Mouse (Mus musculus) midbrain, embryonic 13.5 days (tissue): Measurements from ENCODE around the gene 1600012H06Rik. TPM values are rescaled to one million over a fixed set of nuclear protein-coding genes. Genes with fewer than 3 reads are reported as not detected.
"Not testable (repeated sequence)": the region's sequence is repeated elsewhere in the genome, so short reads cannot be mapped to it uniquely, and the experiment has no call there.

Experiments
- ATAC-seq: fragments of 200-750 bp; cut with Nextera tagmentation; 2 replicates; pipeline ENCODE4 v1.8.0; 2017; ENCODE audit warnings: mild to moderate bottlenecking, moderate TSS enrichment, moderate library complexity
- H3K27ac ChIP-seq: fragments of 300-500 bp; sonication (generic); 2 replicates; pipeline ENCODE4 v1.5.1; 2015; ENCODE audit warnings: inconsistent platforms, mild to moderate bottlenecking, moderate library complexity
- H3K27me3 ChIP-seq: fragments of 300-500 bp; sonication (generic); 2 replicates; pipeline ENCODE4 v1.6.1; 2015; ENCODE audit warnings: mild to moderate bottlenecking, inconsistent platforms
- H3K36me3 ChIP-seq: fragments of 300-500 bp; sonication (generic); 2 replicates; pipeline ENCODE4 v1.6.1; 2015; ENCODE audit warnings: mild to moderate bottlenecking, inconsistent platforms
- H3K4me1 ChIP-seq: fragments of 300-500 bp; sonication (generic); replicated peaks from 2 replicates; pipeline ENCODE4 v1.6.1; 2015; ENCODE audit warnings: inconsistent platforms
- H3K4me2 ChIP-seq: fragments of 300-500 bp; sonication (generic); replicated peaks from 2 replicates; pipeline ENCODE4 v1.6.1; 2015; ENCODE audit warnings: moderate library complexity, mild to moderate bottlenecking, inconsistent platforms
- H3K4me3 ChIP-seq: fragments of 300-500 bp; sonication (generic); replicated peaks from 2 replicates; pipeline ENCODE4 v1.5.1; 2015; ENCODE audit warnings: mild to moderate bottlenecking, inconsistent platforms
- H3K9ac ChIP-seq: fragments of 300-500 bp; sonication (generic); replicated peaks from 2 replicates; pipeline ENCODE4 v1.6.1; 2015; ENCODE audit warnings: mild to moderate bottlenecking, inconsistent platforms
- H3K9me3 ChIP-seq: fragments of 300-500 bp; sonication (generic); 2 replicates; pipeline ENCODE4 v1.6.1; 2016; ENCODE audit warnings: mild to moderate bottlenecking, inconsistent platforms
- WGBS: fragments of 180-500 bp; shearing (Covaris S2); methylation state at CpG from one replicate; pipeline ENCODE4 v1.1.7; 2015; 5-methylcytosine and 5-hydroxymethylcytosine counted together
- polyA plus RNA-seq: library from polyadenylated mRNA; unstranded; fragments of >200 nt; fragmentation: Nextera tagmentation; extraction: Ambion mirVana; gene quantifications from 2 replicates; pipeline ENCODE4 v1.2.1, GENCODE M21; 2015

The 1600012H06Rik gene
- polyA plus RNA-seq, 1 experiment from 2014 or later = 28.2 TPM

DNA sequence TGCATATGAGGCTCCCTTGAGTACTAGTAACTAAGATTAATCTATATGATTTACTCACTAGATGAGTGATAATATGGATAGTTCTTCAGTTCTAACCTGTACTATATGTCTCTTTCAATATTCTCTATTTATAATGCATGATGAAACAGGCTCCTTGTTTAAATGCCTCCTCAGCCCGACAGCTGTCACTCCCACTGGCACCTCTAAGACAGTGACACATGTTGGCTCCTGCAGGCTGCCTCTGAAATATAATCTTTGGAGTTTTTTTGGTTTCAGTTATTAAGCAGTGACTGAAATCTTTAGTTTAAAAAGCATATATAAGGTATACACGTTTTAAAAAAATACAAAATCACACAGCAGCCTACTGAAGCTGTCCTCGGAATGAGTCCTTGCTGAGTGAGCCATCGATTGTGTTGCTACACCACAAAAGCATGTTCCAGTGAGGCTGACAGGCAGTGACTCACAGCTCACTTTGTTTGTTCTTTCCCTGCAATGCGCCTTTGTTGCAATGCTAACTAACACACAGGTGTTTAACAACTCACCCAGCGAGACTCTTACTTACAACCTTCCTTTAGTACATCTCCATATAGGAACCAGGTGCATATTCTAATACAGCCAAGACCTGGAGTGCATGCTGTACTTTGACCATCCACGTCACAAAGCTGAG is 6.3 kb downstream of the 1600012H06Rik start:
- Histone ChIP-seq H3K27ac (no peak overlapping the region), H3K36me3 (peaks cover 57% of the 10 kb centered on the region), H3K4me1 (peaks cover 12% of the 10 kb centered on the region), H3K4me3 (no peak overlapping the region), H3K9me3 (no peaks in the 10 kb centered on the region), H3K27me3 (no peaks in the 10 kb centered on the region), H3K9ac (no peak overlapping the region), H3K4me2 (no peak overlapping the region)
- ATAC-seq = no peak
- 91% methylated on average over 7 of the region's 7 CpGs for WGBS

DNA sequence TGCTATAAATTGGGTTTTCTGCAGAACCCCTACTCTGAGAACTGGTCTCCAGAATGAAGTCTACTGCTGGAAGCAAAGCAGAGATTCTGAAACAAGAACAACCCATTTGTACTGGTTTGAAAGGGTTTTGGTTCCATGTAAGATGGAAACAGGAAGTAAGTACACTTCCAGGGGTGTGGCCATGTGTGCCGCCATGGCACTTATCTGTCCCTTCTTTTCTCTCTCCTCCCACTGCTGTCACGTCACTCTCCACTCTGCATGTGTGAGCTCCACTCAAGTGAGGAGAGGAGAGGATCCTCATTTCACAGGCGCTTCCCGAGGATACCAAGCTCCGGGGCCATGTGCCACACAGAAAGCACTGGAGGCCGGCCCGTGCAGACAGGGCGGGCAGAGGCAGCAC is 10.5 kb downstream of the 1600012H06Rik start:
- Histone ChIP-seq H3K36me3 (peaks cover 45% of the 10 kb centered on the region), H3K4me2 (no peak overlapping the region), H3K4me3 (no peak overlapping the region), H3K27ac (no peak overlapping the region), H3K9me3 (no peaks in the 10 kb centered on the region), H3K27me3 (no peaks in the 10 kb centered on the region), H3K4me1 (no peaks in the 10 kb centered on the region), H3K9ac (no peak overlapping the region)
- 92% methylated on average over 8 of the region's 8 CpGs for WGBS
- ATAC-seq = no peak

DNA sequence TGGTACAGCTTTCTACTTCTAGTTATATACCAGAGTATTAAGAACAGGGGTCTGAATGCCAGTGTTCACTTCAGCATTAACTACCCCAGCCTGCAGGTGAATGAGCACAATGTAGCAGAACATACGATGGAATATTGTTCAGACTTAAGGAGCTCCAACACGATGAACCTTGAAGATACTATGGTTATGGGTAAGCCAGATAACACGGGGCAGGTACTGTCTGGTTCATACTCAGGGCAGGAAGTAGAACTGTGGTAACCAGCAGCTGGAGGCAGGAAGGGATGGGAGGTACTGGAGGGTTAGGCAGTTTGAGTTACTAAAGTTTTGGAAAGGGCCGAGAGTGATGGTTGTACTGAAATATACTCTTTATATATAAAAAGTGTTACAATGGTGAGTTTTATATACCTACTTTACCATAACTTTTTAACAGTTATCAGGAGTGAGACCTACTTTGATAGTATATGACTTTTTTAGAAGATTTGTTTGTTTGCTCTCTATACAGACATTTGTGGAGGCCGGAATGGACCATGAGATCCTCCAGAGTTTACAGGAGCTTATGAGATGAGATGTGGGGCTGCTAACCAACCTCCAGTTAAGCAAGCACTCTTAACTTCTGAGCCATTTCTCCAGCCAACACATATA is 15.8 kb downstream of the 1600012H06Rik start:
- H3K4me2 ChIP-seq = no peak overlapping the region
- H3K9me3 ChIP-seq = no peaks in the 10 kb centered on the region
- H3K4me3 ChIP-seq = no peak overlapping the region
- H3K36me3 ChIP-seq = peaks cover 6% of the 10 kb centered on the region
- no peaks in the 10 kb centered on the region for H3K27me3 ChIP-seq
- H3K4me1 ChIP-seq = peaks cover 12% of the 10 kb centered on the region
- H3K9ac ChIP-seq = no peak overlapping the region
- ATAC-seq = no peak
- WGBS = 90% methylated on average over 5 of the region's 5 CpGs
- H3K27ac ChIP-seq = no peak overlapping the region

DNA sequence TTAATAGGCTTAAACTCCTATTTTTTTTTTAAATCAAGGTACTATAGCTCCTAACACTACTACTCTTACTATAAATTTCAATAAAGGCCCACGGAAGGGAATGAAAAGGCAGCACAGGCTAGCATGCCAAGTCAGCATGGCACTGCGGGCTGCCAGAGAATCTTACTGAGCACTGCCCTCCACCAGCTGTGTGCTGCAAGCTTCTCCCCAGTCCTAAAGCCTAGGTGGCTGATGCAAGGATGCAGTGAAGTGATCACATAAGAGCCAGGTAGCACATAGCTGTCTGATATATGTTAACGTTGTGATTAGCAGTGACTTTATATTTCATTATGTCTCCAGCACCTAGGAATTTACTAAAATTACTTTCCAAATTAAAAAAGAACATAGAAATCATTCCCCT is 17.0 kb downstream of the 1600012H06Rik start:
- Histone ChIP-seq H3K36me3 (no peaks in the 10 kb centered on the region), H3K27ac (no peak overlapping the region), H3K27me3 (no peaks in the 10 kb centered on the region), H3K4me2 (peak overlapping the region; percentile 53), H3K4me1 (peaks cover 12% of the 10 kb centered on the region), H3K4me3 (peak overlapping the region; percentile 28), H3K9me3 (no peaks in the 10 kb centered on the region), H3K9ac (peak overlapping the region; percentile 57)
- WGBS = 27% methylated on average over 3 of the region's 3 CpGs
- no peak for ATAC-seq

DNA sequence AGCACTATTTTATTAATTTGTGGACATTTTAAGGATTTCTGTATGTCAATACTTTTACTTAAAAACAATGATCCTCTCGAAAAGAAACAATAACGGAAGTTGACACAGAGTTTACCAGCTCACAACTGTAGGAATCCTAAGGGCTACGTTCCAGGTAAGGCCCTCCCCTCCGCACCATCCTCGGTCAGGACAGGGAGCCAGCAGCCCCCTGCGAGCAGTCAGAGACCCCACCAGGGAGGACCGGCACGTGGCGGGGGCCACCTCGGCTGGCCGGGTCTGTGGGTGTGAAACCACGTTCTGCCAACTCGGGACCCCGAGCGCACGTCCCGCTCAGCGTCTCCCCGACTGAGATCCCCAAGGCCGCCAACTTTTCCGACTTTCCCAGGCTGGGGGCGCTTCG is 17.5 kb downstream of the 1600012H06Rik start:
- peak overlapping the region; percentile 83 for H3K9ac ChIP-seq
- H3K27me3 ChIP-seq = no peaks in the 10 kb centered on the region
- no peak overlapping the region for H3K27ac ChIP-seq
- peaks cover 12% of the 10 kb centered on the region for H3K4me1 ChIP-seq
- H3K4me3 ChIP-seq = peak overlapping the region; percentile 74
- ATAC-seq = peak; percentile 16
- WGBS = 0% methylated on average over 21 of the region's 23 CpGs
- peak overlapping the region; percentile 86 for H3K4me2 ChIP-seq
- no peaks in the 10 kb centered on the region for H3K36me3 ChIP-seq
- no peaks in the 10 kb centered on the region for H3K9me3 ChIP-seq

DNA sequence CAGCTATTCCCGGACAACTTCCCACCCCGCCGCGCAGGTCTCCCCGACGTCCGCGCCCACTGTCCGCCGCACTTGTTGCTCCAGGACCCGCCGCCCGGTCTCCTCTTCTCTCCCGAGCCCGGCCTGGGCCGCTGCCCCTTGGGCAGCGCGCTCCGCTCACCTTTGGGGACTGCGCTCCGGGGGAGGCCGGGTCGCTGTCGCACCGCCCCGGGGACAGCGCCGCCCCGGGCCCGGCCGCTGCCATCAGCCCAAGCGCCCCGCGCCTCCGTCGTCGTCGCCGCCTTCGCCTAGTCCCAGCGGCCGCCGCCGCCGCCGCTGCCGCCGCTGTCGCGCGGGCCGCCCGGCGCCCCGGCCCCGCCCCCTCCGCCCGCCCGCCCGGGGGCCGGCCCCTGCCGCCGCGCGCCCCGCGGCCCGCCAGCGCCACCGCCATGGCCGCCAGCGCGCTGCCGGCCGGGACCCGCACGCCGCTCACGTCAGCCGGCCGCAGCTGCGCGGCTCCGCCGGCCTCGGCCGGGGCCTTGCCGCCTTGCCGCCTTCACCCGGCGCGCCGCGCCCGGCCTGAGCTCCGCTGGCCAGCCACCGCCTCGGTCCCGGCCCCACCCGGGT is 18.1 kb downstream of the 1600012H06Rik start, which contains the start of gene Phf10:
Phf10 (minus strand) TSS at position 323 of the 606 bp plus-strand sequence.
- not testable (repeated sequence) for H3K9me3 ChIP-seq, H3K27me3 ChIP-seq, H3K36me3 ChIP-seq
- Histone ChIP-seq H3K9ac (peak within 1 kb of the TSS; percentile 83), H3K4me2 (peak within 1 kb of the TSS; percentile 86), H3K27ac (peak within 1 kb of the TSS; percentile 74), H3K4me1 (peaks cover 12% of the 10 kb centered on the region), H3K4me3 (peak within 1 kb of the TSS; percentile 74)
- peak; percentile 48 for ATAC-seq
- WGBS = under 1% methylated on average over 50 of the region's 100 CpGs

DNA sequence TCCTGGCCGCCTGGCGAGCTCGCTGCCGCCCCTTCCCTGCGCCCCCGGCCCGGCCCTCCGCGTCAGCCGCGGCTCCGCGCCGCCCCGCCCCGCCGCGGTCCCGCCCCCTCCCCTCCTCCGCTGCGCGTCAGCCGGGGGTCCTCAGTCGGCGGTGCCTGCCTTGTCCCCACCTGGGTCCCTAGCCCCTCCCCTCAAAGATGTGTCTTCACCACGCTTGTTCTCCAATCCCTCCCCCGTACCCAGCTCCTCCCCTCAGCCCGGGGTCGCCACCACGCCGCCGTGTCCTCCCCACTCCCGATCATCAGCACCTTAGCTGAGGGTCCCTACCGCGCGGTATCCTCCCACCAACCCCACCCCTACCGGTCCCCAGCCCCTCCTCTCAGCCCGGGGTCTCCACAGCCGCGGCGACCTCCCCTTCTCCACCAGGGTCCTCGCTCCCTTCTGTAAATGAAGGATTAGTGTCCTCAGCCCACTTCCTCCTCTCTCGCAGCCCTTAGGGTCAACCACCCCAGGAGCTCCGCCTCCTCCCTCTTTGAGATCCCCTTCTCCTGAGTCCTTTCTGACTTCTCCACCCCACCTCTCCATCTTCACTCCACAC is 18.7 kb downstream of the 1600012H06Rik start:
- H3K4me3 ChIP-seq, H3K27me3 ChIP-seq, H3K4me2 ChIP-seq, H3K9ac ChIP-seq, H3K9me3 ChIP-seq, H3K27ac ChIP-seq, H3K36me3 ChIP-seq: not testable (repeated sequence)
- WGBS = no CpG with 5 or more reads among the region's 44 CpGs
- peak; percentile 94 for ATAC-seq
- H3K4me1 ChIP-seq = peaks cover 12% of the 10 kb centered on the region

DNA sequence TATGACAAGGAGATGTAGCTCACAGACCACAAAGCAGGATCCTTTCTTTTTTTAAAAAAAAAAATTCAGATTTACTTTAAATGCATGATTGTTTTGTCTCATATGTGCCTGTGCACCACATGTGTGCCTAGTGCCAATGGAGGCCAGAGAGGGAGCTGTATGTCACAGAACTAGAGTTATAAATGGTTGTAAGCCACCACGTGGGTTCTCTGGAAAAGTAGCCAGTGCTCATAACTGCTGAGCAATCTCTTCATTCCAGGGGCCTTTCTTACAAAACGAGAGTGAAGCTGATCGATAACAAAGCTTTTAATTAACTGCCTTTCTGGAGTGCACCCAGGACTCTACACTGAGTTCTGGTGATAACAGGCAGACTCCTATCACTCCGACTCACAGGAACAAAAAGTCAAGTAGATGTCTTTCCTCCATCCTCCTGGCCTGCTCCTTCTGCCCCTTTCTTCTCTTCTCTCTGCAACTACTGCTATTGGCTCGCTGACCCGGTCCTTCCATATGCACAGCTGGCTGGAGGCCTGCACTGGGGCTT is 25.5 kb downstream of the 1600012H06Rik start:
- H3K4me2 ChIP-seq, H3K4me1 ChIP-seq, ATAC-seq, H3K4me3 ChIP-seq, H3K36me3 ChIP-seq, H3K9ac ChIP-seq, H3K9me3 ChIP-seq, H3K27ac ChIP-seq, H3K27me3 ChIP-seq: not testable (repeated sequence)
- WGBS = no CpG with 5 or more reads among the region's 6 CpGs

DNA sequence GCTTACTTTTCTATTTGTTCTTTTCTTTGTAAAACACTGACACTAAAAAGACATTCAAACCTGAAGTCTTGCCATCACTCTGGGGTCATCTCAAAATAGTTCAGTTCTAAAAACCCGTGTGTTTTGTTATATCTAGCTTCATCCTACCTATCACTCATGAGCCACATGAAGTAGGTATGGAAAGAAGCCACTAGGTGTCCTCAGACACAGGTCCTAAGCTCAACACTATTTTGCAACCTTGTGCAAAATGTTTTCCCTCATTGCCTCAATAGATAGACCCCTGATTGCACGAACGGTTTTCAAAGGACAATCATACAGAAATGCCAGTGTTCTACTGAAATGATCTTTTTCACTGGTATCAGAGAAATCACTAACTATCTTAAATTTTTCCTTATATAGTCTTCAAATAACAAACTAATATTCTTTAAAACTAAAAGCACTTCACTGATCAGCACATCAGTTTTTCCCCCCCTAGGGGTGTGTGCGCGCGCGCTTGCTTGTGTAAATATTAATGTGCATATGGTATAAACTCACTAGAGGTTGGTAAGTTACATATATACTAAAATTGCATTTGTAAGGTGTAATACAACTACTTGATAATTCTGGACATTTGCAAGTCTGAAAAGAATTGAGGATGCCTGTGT is 34.9 kb downstream of the 1600012H06Rik start:
- not testable (repeated sequence) for ATAC-seq, H3K27me3 ChIP-seq, H3K27ac ChIP-seq

DNA sequence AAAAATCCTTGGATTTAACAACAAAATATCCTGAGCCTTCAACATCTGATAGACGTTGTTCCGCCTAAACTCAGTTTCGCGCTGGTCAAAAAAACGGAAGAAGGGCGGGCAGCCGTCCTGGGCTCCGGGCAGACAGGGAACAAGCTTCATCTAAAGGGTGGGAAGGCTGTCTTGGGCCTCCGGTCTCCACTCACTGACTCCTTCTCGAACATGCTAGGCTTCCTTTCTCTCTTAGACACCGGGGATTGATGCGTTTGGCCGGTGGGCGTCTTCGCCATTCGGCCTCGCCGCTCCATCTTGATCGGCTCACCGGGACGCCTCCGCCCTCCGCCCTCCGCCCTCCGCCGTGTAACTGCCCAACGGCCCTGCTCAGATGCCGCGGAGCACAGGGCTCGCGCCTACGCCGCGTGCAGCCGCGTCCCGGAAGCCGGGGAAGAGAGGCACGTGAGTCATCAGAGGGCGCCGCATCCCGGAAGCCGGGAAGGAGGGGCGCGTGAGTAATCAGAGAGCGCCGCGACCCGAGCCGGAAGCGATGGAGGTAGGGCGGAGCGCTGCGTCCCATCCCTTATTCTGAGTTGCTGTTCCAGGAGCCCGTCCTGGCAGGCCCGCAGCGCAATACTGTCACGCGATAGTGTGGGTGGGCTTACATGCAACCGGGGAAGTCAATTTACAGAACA is 35.5 kb downstream of the 1600012H06Rik start, which contains the start of the genes 9030025P20Rik and Gm3417:
9030025P20Rik (plus strand) TSS at position 107 of the 677 bp plus-strand sequence.
Gm3417 (minus strand) TSS at position 429 of the 677 bp plus-strand sequence.
- H3K36me3 ChIP-seq, H3K4me1 ChIP-seq, H3K27me3 ChIP-seq, H3K9me3 ChIP-seq, H3K27ac ChIP-seq, H3K9ac ChIP-seq: not testable (repeated sequence)
- H3K4me2 ChIP-seq = peak within 1 kb of the TSS; percentile 36
- peak; percentile 99 for ATAC-seq
- peak within 1 kb of the TSS; percentile 20; the same call in 1 of the 2 replicates for H3K4me3 ChIP-seq
- no CpG with 5 or more reads among the region's 60 CpGs for WGBS

More for the DNA sequence above, 34.9 kb downstream of the 1600012H06Rik start:
- Histone ChIP-seq H3K4me3 (peak overlapping the region; percentile 20; the same call in 1 of the 2 replicates), H3K4me2 (peak overlapping the region; percentile 36)
- not testable (repeated sequence) for H3K4me1 ChIP-seq, H3K9me3 ChIP-seq, H3K9ac ChIP-seq, H3K36me3 ChIP-seq
- WGBS = 0% methylated on average over 4 of the region's 7 CpGs

DNA sequence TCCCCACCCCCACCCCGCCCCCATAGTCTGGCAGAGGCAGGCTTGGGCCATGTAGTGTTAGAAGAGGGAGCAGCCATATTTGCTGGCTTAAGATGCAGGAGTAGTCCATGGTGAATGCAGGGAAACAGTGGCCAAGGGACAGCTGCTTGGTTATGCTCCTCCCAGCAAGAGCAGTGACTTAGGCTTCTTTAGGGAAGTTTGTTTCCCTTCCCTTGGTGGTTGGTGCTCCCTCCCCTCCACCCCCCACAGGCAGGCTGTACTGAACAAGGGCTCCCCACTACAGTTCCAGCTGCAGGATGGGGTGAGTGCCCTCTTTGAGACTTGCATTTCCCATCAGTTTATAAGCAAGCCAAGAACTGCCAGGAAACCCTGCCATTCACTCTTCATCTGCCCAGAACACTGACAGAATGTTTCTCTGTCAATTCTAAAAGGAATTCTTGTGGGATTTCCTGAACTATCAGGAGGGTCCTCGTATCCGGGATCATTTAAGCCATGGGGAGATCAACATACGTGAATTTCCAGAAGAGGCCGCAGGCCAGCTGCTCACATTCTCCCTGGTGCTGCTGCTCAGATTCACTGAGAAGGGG is 47.2 kb downstream of the 1600012H06Rik start:
- not testable (repeated sequence) for H3K27me3 ChIP-seq, H3K9ac ChIP-seq, ATAC-seq, H3K4me3 ChIP-seq, H3K4me2 ChIP-seq, H3K36me3 ChIP-seq, H3K27ac ChIP-seq, H3K4me1 ChIP-seq, H3K9me3 ChIP-seq
- 79% methylated on average over 4 of the region's 5 CpGs for WGBS
